Mouse (Mus musculus) thymus, postnatal 0 days (tissue): ENCODE data around the gene Lrp5. TPM values are rescaled to one million over a fixed set of nuclear protein-coding genes. Genes with fewer than 3 reads are reported as not detected.
A peak's percentile ranks its signal among the peaks of the same experiment; 100 is the strongest.

ENCODE experiments used
- DNase-seq: peaks from one replicate; pipeline ENCODE4 v3.0.0-alpha.2; 2015; ENCODE audit warnings: low spot score
- polyA plus RNA-seq: library from polyadenylated mRNA; unstranded; fragments of >200 nt; fragmentation: Nextera tagmentation; extraction: Ambion mirVana; gene quantifications from 2 replicates; pipeline ENCODE4 v1.2.1, GENCODE M21; 2015

The Lrp5 gene
- polyA plus RNA-seq, 1 experiment from 2014 or later = 2.1 TPM

GRCm38 (mm10) chr19:3695976-3696375, 9.6 kb upstream of the Lrp5 start:
- DNase-seq = no peak

- DNase-seq = no peak
Measured at GRCm38 (mm10) chr19:3695471-3695870, 9.1 kb upstream of the Lrp5 start.

GRCm38 (mm10) chr19:3695006-3695405, 8.6 kb upstream of the Lrp5 start:
- no peak for DNase-seq

- DNase-seq = no peak
Measured at GRCm38 (mm10) chr19:3694476-3694875, 8.1 kb upstream of the Lrp5 start.

GRCm38 (mm10) chr19:3692414-3693145, 6.2 kb upstream of the Lrp5 start:
- DNase-seq = no peak

GRCm38 (mm10) chr19:3691337-3691736, 5.0 kb upstream of the Lrp5 start:
- no peak for DNase-seq

GRCm38 (mm10) chr19:3687676-3688171, 1.4 kb upstream of the Lrp5 start:
- no peak for DNase-seq

GRCm38 (mm10) chr19:3685611-3686214, 651 bp downstream of the Lrp5 start:
- DNase-seq = no peak

- no peak for DNase-seq
Measured at GRCm38 (mm10) chr19:3684957-3685580, 1.3 kb downstream of the Lrp5 start.

- DNase-seq = no peak
Measured at GRCm38 (mm10) chr19:3684414-3684813, 1.9 kb downstream of the Lrp5 start.

GRCm38 (mm10) chr19:3681310-3681934, 4.9 kb downstream of the Lrp5 start:
- DNase-seq = no peak

- DNase-seq = no peak
Measured at GRCm38 (mm10) chr19:3680732-3681131, 5.6 kb downstream of the Lrp5 start.

GRCm38 (mm10) chr19:3674122-3674855, 12.1 kb downstream of the Lrp5 start:
- no peak for DNase-seq

- no peak for DNase-seq
Measured at GRCm38 (mm10) chr19:3673149-3673548, 13.2 kb downstream of the Lrp5 start.

GRCm38 (mm10) chr19:3669100-3669499, 17.3 kb downstream of the Lrp5 start:
- DNase-seq = peak; percentile 60

- DNase-seq = no peak
Measured at GRCm38 (mm10) chr19:3668551-3668950, 17.8 kb downstream of the Lrp5 start.

- DNase-seq = peak; percentile 55
Measured at GRCm38 (mm10) chr19:3667979-3668378, 18.4 kb downstream of the Lrp5 start.

GRCm38 (mm10) chr19:3667155-3667895, 19.0 kb downstream of the Lrp5 start:
- DNase-seq = no peak

- DNase-seq = no peak
Measured at GRCm38 (mm10) chr19:3666632-3667031, 19.7 kb downstream of the Lrp5 start.

GRCm38 (mm10) chr19:3665510-3665909, 20.9 kb downstream of the Lrp5 start:
- DNase-seq = peak; percentile 55

GRCm38 (mm10) chr19:3657947-3658346, 28.4 kb downstream of the Lrp5 start:
- no peak for DNase-seq
